Mouse (Mus musculus): ENCODE measurements around the gene Mgat3. TPM values are rescaled to one million over a fixed set of nuclear protein-coding genes. Genes with fewer than 3 reads are reported as not detected.
A peak's percentile ranks its signal among the peaks of the same experiment; 100 is the strongest.

Gene Mgat3
- total RNA-seq, 2 experiments from 2014 or later, result 80.4 to 83.1 TPM

DNA sequence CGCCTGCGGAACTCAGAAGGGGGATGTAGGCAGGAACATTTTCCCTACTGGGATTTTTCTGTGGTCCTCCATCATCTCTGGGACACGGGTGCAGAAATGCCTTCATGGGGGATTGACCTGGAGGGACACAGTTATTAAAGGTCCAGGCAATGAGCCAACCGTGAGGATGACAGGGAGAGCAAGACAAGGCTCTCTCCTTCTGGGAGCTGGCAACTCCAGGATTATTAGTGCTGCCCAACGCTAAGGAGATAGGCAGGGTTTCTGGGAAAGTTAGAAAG, 1.0 kb downstream of the Mgat3 start:
- intact Hi-C loops (cut with DNase I), result no loop called here
- DNase-seq, result peak; percentile 29

DNA sequence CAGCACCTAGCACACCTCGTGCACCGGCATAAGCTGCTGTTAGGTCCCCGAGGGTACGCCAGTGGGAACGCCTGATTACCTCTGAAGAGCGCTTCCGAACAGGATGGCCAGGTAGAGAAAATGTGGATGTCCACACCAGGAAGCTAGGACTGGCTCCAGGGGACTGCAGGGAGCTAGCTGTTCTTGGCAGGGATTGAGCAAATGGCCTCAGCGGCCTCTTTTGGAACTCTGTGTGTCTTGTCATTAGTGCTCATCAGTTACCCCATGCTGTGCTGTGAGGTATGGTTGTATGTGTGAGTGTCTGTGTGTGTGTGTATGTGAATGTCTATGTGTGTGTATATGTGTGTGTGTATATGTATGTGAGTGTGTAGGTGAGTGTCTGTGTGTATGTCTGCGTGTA, 1.8 kb downstream of the Mgat3 start:
- DNase-seq, result no peak
- intact Hi-C loops (cut with DNase I), result no loop called here

DNA sequence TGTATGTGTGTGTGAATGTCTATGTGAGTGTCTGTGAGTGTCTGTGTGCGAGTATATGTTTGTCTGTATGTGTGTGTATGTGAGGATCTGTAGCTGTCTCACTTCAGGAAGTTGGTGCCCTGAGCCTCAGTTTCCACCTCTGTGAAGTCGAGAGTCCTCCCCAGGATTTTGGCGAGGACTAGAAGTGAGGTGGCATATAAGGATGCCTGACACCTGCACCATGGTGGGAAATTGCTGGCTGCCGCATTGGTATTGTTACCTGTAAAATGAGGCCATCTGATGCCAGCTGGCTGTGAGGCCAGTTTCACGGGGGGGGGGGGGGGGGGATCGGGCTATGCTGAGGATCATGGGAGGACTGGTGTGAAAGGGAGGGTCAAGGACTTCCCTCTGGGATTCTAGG, 2.2 kb downstream of the Mgat3 start:
- intact Hi-C loops (cut with DNase I), result no loop called here
- DNase-seq, result no peak

DNA sequence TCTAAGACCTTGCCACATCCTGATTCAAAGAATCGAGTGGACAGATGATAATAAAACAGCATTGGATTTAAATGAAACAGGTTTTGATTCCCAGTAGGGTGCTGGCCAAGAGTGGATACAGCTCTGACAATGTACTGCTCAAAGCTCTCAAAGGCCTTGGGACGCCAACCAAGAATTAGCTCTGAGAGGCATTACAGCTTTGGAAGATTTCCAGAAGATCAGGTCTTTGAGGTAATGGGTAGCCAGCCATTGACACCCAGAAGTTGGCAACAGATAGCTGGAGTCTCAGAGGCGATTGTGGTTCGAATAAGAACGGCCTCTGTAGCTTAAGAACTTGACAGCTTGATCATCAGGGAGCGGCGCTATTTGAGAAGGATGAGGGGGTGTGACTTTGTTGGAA, 8.0 kb downstream of the Mgat3 start:
- intact Hi-C loops (cut with DNase I), result no loop called here
- no peak for DNase-seq

DNA sequence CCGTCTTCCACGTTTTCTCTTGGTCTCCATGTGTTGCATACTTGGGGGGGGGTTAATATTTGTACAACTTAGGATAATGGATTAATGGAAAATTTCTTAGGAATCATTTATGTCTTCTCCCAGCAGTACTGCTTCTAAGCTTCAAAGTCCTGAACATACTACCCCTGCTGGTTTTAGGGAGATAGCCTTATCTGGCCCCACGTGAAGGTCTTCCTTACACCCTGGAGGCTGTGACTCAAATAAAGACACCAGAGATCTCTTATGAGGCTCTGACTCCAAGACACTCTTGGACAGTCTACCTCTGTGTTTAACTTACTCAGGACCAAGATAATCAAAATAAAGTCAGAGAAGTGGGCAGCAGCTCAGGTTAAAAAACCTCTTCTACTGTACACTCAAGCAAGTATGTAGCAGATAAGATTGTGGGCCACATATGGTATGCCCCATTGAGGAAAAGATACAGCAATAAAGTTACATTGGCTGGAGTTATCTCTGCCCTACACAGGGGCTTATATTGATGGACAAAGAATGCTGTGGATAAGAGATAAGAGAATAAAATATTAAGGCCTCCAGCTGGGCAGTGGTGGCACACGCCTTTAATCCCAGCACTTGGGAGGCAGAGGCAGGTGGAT, 8.7 kb downstream of the Mgat3 start:
- DNase-seq, result no peak
- intact Hi-C loops (cut with DNase I), result no loop called here

DNA sequence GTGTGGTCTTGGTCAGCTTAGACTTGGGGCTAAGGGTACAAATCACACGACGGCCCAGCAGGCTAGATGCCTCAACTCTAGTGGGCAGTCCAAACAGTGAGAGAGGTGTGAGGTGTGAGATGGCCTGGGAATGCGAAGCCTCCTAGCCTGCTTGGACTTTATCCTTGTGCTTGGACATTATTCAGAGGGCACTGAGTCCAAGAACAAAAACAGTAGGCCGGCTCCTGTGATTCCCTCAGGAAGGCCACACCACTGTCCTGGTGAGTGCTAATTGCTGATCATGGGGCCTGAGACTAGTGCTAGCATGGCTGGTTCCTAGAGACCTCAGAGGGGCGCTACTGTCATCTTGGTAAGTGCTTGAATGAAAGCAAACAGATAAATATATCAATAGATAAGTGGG, 15.4 kb downstream of the Mgat3 start:
- intact Hi-C loops (cut with DNase I), result no loop called here
- DNase-seq, result no peak

DNA sequence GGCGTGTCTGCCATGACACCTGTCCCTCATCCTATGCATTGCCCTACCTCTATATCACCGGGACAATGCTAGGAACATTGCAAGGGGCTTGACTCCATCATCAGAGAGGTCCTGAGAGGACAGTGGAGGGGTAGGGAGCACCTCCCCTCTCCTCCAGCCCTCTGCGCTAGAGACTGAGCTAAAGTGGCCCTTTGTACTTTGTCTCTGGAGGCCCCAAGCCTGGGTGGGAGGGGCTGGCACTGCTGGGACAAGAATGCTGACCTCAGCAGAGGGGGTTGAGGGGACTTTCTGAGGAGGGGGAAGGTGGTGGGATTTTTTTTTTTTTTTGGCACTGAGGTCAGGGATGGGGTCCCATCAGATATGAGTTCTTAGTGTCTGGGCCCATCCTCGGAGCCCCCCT, 16.6 kb downstream of the Mgat3 start:
- DNase-seq, result no peak
- intact Hi-C loops (cut with DNase I), result no loop called here

DNA sequence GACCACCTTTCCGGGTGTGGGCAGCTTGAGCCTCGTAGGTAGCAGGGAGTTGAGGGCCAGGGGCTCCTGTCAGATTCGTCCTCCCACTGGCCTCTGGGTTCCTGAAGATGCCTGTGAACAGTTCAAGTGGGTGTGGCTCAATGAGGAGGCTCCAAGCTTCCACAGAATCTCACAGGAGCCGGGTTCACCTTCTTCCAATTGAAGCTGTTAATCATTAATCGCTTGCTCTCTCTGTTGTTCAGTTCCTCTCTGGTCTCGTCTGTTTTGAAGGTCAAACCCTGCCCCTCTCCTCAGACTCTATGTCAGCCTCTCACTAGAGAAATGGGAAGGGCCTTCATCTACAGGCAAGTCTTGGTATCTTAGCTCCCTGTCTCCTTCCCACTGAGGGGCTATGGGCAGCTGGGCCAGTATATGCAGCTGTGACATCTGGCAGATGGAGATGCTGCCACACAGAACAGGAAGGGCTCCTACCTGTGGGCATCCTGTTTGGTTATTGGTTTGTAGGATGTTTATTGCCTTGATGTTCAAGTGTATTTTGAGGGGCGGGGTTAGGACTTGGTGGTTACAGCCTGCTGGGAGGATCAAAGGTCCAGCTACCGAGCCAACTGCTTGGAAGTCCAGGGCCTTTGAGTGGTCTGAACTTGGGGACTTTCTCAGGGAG, 18.2 kb downstream of the Mgat3 start:
- intact Hi-C loops (cut with DNase I), result no loop called here
- no peak for DNase-seq

DNA sequence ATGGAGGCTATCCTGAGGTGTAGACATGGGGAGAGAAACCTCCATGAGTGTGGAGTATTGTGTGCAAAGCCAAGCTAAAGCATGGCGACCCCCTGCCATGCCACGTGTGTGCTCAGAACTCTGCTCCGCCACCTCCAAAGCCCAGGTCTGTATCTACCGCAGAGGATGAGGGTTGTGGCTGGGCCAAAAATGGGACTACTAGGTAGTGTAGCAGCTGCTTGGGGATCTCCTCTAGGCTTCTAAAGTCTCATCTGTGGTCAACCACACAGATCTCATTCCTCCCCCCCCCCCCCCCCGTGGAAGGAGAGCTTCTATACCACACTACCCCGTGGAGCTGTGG, 18.7 kb downstream of the Mgat3 start:
- intact Hi-C loops (cut with DNase I), result no loop called here
- DNase-seq, result no peak

DNA sequence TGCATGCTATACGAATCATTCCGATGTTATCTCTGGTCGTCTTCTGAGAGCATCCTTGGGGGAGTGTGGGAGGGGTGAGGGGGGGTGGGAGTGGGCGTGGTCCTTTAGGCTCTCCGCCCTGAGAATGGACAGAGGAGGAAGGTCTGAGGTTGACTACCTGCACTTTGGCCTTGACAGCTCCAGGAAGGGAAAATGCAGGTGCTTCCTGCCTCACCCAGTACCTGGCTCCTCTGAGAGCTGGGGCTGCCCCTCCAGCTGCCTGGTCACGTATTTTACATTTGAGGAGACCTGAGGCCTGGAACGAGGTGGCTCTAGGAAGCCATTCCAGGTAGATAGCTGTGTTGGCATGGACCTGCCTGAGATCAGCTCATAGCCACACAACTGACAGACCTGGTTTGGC, 19.3 kb downstream of the Mgat3 start:
- no peak for DNase-seq
- intact Hi-C loops (cut with DNase I), result no loop called here

DNA sequence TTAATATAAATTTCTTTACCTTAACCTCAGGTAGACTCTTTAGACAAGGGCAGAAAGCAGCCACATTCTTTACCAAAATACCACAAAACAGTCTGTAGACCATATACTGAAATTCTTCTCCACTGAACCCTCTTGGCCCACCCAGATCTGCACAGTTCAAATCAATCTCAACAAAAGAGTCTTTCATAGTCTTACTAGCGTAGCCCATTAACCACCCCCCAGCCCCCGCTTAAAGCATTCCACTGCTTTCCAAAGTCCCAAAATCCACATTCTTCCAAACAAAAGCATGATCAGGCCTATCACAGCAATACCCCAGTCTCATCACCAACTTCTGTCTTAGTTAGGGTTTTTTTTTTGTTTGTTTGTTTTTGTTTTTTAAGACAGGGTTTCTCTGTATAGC, 26.0 kb downstream of the Mgat3 start:
- intact Hi-C loops (cut with DNase I), result no loop called here
- no peak for DNase-seq

DNA sequence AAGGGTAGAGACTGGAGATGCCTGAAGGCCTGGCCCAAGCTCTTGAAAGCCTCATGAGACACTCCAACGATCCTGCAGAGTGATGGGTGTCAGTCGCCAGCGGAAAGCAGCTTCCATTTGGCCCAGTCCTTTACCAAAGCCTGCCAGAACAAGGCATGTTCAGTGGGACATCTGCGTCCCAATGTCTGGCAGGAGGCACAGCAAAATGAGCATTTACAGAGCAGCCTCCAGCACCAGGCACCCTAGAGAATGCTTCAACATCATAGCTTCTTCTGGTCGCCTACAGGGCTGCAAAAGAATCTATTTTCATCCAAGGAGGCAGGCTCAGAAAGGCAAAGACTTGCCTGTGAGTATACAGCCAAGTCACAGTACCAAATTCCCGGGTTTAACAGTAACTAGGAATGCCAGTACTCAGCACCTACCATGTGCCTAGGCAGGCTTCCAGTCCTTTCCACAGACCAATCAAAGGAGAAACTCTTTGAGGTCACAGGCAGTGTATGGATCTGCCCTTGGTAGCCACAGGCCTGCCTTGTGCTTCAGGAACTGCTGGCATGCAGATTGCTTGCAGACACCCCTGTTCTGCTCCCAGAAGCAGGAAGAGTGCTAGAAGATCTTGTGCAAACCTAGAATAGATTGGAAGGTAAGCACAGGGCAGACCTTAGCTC, 28.7 kb downstream of the Mgat3 start:
- intact Hi-C loops (cut with DNase I), result no loop called here

DNA sequence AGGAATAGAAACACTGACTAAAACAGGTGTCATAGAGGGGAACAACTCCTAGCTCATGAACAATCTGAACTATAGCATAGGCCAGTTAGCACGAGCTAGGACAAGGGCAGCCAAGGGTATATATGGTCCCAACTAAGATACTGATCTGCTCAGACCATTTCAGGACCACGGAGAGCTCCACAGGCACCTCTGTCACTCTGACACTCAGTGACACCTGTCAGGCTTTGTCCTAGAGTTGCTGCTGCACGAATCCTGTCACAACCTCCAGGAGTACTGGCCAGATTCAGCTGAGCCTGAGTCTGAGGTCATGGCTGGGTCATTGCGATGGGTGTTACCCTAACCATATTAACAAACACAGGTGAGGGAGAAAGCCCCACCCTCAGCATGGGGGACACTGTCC, 29.9 kb downstream of the Mgat3 start:
- intact Hi-C loops (cut with DNase I), result no loop called here
- DNase-seq, result no peak

More for the DNA sequence above, 28.7 kb downstream of the Mgat3 start:
- no peak for DNase-seq

DNA sequence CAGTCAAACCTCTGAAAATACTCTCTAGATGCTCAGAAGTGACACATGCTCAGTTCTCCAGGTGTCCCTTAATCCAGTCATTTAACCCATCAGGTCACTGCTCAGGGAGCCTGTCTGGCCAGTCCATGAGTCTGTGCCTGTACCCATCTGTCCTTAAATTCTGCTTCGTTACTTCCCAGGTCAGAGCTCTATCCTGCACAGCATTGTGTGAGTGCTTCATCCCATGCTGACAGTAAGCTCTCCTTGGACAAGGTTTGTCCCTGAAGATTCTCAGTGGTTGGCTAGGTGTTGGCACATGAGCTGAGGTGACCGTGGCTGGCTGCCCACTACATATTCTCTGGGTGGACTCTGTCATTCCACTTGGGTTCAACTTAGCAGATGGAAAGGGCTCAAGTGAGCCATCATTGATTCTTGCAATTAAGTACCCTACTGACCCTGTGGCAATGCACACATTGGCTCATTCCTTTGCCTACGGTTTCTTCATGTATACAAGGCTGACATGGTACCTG, 32.6 kb downstream of the Mgat3 start:
- no peak for DNase-seq
- intact Hi-C loops (cut with DNase I), result no loop called here

DNA sequence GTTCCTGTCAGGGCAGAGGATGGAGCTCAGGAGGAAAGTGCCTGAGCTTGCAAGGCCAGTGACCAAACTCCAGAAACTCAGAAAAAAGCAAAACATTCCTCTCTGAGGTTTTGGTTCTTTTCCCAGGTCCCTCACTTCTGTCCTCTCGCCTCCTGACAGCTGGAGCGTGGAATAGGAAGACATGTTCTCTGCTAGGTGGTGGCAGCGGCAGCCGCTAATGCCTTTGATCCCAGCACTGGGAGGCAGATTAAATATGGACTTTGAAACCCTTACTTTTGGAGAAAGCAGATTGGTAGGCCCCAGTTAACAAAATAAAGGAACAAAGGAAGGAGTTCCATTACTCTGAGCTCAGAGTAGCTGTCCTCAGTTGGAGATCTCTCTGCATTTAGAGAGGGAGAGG, 34.9 kb downstream of the Mgat3 start:
- intact Hi-C loops (cut with DNase I), result no loop called here
- DNase-seq, result no peak

DNA sequence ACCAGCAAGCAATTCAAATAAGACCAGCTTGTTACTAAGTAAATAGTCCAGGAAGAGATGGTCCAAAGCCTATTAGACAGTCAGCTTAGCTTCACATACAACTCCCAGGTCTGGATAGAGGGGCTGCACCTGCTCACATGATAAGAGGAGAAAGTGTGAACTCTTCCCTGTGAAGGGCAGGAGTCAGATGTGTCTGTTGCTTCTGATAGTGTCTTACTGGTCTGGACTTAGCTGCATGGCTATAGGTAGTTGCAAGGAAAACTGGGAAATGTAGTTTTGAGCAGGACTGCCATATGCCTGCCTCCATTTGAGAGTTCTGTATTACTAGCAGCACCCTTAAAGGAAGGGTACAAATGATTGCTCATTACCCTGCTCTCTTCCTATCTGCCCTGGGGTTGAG, 40.2 kb downstream of the Mgat3 start:
- intact Hi-C loops (cut with DNase I), result no loop called here
- DNase-seq, result no peak

DNA sequence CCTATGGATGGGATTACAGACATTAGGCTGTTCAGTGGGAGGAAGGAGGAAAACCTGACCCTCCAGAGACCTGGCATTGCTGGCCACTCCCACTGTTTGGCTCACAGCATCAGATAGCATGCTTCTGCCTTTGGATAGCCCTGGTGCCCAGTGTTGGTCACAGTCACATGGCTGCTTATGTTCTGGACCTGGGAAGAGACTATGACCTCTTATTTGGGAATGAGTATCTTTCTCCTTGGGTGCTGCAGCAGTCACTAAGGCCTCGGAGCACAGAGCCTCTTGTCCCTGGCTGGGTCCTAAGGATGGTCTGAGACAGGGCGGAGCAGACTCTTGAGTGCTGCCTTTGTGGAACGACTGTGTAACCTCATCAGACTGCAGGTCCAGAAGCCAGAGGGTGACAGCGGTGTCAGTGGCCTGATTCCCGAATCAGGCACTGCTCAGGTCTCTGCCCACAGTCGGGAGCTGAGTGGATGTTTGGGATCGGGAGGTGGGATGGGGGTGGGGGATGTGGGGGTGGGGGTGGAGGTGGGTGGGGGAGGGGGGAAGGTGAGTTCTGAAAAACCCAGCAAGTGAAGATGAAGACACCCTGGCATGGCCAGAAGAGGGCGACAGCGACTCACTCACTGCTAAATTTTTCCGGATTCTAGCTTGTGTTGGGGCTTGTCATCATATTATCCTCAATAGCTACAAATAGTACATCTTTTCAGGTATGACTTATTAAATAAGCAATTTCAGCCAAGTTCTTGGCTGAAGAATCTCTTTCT, 42.4 kb downstream of the Mgat3 start:
- intact Hi-C loops (cut with DNase I), result no loop called here
- DNase-seq, result peak; percentile 39

DNA sequence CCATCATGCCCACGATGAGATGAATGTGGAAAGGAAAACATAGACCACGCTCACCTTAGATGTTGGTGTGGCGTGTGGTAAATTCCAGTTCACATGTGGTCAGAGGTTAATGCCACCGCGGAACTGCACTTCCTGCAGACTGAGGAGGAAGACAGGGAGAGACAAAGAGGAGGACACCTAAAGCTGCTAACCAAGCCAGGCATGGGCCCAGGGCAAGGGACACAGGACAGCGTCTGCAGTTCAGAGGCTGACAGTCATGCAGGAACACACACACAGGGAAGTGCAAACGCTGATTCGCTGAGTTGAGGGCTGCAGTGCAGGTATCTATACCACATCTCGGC, 42.9 kb downstream of the Mgat3 start:
- intact Hi-C loops (cut with DNase I), result no loop called here
- DNase-seq, result no peak

DNA sequence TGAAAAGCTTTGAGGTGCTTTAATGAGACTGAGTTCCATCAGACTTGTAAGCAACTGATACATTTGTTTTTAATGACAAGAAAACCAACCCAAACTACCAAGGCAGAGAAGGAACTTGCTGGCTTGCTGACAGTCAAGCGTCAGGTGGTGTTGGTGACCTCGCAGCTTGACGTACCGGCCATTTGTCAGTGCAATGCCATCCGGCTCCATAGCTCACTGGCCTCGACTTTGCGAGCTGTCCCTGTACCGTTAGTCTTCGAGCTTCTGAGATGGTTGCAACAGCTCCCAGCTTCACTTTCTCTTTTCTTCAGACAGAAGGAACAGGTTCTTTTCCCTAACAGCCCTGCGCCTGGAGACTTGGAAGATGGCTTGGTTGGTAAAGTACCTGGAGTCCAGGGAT, 44.0 kb downstream of the Mgat3 start:
- DNase-seq, result no peak
- intact Hi-C loops (cut with DNase I), result no loop called here

DNA sequence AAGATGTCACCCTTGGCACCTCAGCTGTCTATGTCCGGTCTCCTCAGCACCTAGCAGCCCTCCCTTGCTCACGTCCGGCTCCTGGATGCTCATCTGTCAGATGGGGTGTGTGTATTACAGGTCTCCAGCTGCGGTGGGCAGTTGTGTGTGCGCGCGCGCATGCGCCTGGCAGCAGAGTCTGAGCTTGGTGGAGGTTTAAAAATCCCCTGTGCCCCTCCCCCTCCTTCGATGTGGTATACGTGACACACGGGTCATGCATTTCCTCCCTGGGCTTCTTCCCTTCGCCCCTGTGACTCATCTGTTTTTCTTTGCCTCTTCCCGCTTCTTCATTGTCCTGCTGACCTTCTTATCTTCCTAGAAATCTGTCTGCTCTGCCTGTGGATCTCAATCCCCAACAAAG, 45.7 kb downstream of the Mgat3 start:
- DNase-seq, result no peak
- intact Hi-C loops (cut with DNase I), result no loop called here

DNA sequence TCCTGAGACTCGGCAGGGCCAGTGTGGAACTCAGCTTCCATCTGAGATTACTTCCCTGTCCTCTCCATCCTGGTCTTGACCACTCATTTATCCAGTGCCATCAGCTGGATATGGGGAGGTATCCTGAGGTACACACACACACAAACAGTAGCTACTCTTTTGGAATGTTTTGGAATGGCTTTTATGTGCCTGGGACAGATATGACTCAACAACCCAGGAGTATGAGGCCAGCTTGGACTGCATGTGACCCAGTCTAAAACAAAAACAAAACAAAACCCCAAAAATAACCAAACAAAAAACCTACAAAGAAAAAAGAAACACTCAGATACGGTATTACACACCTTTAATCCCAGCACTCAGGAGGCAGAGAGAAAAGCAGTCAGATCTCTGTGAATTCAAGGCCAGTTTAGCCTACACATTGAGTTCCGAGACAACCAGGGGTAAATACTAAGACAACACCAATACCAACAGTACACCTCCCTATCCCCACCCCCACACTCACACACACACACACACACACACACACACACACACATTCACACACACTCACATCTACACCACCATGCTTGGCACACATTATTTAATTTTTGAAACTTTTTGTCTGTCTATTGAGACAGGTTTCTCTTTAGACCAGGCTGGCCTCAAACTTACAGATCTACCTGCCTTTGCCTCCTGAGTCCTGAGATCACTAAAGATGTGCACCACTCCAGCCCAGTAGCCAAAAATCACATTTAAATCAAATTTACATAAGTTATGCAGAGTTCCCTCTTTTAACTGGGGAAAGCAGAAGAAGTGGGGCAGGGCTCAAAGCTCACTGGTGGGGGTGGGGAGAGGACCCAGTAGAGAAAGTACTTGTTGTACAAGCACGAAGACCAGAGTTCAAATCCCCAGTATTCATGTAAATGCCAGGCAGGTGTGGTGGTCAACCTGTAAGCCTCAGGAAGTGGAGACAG, 46.5 kb downstream of the Mgat3 start:
- no peak for DNase-seq
- intact Hi-C loops (cut with DNase I), result no loop called here

Measured in left cerebral cortex, postnatal 4 days (tissue).